Mouse (Mus musculus) brain, embryonic 14.5 days (tissue): ENCODE results near the gene Ptpro. TPM values are rescaled to one million over a fixed set of nuclear protein-coding genes. Genes with fewer than 3 reads are reported as not detected.

Source experiments
- DNase-seq: peaks from one replicate; pipeline ENCODE4 v3.0.0-alpha.2; 2011; ENCODE audit warnings: low read depth
- CTCF ChIP-seq: fragments of 200-500 bp; IDR thresholded peaks from 2 replicates; pipeline ENCODE4 v1.5.1; 2012; ENCODE audit warnings: inconsistent platforms, mild to moderate bottlenecking, moderate library complexity, borderline replicate concordance; ENCODE audit not compliant: insufficient read depth, insufficient read length; ENCODE audit errors: extremely low read depth
- POLR2A ChIP-seq: fragments of 200-500 bp; IDR thresholded peaks from 2 replicates; pipeline ENCODE4 v1.6.1; 2012; ENCODE audit warnings: mild to moderate bottlenecking, inconsistent platforms, borderline replicate concordance; ENCODE audit not compliant: poor library complexity, insufficient read depth, insufficient read length, severe bottlenecking; ENCODE audit errors: extremely low read depth
- polyA plus RNA-seq: library from polyadenylated mRNA; depleted of rRNA; stranded (reverse); fragments of >200 nt; gene quantifications from 2 replicates; pipeline ENCODE4 v1.2.3, GENCODE M21; 2012

Gene Ptpro
- polyA plus RNA-seq, 1 experiment = 60.3 TPM

- peak; percentile 51 for DNase-seq
- TF ChIP-seq POLR2A (no peak), CTCF (no peak)
Observed at GRCm38 (mm10) chr6:137397358-137397757, 145.2 kb downstream of the Ptpro start.

DNA sequence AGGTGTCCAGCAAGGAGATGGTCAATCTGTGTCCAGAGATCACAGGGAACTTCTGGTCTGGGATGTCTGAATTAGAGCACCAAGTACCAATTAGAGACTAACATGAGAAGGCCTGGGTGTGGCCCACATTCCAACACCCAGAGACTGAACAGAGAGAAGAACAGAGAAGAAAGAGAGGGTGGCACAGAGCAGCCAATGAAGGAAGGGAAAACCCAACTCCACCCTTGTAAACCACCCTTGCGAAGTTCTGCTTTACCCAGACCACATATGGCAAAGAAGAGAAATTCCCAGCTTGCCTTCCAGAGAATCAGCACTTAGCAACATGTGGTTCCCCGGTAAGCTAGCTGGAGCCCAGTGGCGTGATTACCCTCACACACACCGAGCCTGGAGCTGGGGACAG, 152.1 kb downstream of the Ptpro start:
- no peak for DNase-seq
- TF ChIP-seq CTCF (no peak), POLR2A (no peak)

DNA sequence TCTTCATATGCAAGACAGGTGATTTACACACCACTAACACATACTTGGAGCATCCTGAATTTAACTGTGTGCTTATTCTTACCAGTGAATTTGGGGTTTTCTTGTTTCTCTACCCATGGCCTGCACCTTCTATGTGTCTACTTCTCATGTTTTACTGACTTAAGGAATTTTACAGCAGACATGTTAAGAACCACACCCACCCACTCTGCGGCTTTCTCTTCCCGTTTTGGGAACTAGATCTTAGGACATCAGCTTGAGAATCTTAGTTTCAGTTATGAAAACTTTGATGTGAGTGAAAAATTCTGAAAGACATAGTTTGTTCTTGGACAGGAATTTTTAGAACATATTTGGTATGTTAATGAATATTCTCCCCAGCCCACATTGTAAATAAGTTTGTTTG, 153.6 kb downstream of the Ptpro start:
- DNase-seq = no peak
- no peak for TF ChIP-seq POLR2A
- no peak for TF ChIP-seq CTCF

DNA sequence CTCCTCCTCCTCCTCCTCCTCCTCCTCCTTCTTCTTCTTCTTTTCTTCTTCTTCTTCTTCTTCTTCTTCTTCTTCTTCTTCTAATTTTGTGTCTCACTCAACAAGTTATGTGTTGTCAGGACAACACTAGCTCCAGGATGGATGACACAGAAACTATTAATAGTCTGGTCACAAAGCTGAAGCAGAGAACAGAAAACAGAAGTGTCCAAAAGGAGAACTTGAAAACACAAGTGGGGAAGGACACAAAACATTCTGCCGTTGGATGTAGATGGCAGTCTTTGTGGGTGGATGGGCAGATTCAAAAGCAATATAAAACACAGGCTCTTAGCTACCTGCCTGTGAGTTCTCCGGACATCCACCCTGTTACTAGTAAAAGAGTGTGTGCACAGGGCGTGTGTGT, 158.4 kb downstream of the Ptpro start:
- no peak for DNase-seq
- TF ChIP-seq POLR2A (no peak), CTCF (no peak)

GRCm38 (mm10) chr6:137411901-137412378, 159.8 kb downstream of the Ptpro start:
- DNase-seq = peak; percentile 91
- TF ChIP-seq CTCF (peak; percentile 38; the same call in 1 of the 2 replicates), POLR2A (no peak)

DNA sequence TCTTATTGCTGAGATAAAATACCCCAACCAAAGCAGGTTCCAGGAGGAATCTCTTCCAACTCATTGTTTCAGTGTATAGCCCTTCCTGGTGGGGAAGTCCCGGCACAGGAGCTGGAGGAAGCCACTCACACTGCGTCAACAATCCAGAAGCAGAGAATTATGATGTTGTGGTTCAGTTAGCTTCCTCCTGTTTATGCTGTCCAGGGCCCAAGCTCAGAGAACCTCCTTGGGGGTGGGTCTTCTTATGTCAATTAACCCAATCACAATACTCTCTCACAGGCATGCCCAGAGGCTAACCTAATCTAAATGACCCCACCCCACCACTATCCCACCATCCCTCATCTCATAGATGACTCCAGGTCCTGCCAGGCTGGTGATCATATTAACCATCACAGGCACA, 160.9 kb downstream of the Ptpro start:
- TF ChIP-seq POLR2A = no peak
- no peak for DNase-seq

DNA sequence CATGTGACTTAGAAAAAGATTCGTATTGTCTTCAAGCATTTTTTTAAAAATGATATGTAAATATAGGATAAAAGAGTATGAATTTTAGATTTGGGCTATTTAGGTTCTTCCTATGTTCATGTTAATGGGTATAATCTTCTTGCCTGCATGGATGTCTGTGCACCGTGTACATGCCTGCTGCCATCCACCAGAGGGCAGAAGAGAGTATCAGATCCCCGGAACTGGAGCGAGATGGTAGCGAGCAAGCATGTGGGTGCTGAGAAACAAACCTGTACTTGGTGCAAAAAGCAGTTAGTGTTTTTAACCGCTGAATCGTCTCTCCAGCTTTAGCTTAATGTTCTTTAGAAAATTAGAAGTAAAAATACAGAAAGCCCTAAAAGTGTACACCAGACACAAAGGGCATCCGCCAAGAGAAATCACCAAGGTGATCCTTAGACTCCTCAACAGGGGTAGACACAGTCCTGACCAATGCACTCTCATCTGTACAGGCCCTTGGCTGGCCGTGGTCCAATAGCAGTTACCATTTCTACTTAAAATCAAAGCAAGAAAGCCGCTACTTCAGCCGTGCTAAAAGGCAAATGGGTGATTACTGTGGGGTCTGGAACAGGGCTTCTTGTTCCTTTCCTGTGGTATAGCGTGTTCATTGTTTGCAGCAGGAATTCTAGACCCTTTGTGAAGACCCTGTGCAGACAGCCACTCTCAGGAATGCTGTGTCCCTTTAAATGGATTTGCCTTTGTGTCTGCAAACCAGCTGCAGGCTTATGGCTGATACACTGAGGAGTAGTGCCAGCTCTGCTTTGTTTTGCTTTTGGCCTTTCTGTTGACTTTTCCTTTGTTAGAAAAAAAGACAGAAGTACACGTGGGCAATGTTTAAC, 162.6 kb downstream of the Ptpro start:
- TF ChIP-seq CTCF = peak; percentile 84
- TF ChIP-seq POLR2A = no peak
- peak; percentile 81 for DNase-seq

DNA sequence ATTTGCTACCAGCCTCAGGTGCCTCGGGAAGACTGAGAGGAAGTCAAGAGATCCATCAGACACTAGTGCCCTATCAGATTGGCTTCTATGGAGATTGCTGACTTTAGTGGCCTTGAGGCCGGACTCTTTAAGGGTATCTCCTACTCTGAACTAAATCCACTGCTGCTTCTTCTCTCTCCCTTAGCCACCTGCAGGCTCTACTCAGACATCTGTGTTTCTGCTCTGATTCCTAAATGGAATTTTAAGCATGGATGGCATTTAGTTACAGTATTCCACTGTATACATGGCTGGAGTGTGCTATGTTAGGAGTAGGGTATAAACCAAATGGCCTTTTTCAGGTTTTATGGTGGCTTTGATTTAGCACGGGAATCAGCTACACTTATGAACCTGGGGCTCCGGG, 170.7 kb downstream of the Ptpro start:
- no peak for TF ChIP-seq CTCF
- TF ChIP-seq POLR2A = no peak

GRCm38 (mm10) chr6:137423830-137424229, 171.7 kb downstream of the Ptpro start:
- no peak for TF ChIP-seq POLR2A
- no peak for TF ChIP-seq CTCF
- no peak for DNase-seq

More for the DNA sequence above, 170.7 kb downstream of the Ptpro start:
- no peak for DNase-seq

GRCm38 (mm10) chr6:137425500-137426432, 173.6 kb downstream of the Ptpro start:
- TF ChIP-seq POLR2A = no peak
- no peak for TF ChIP-seq CTCF
- DNase-seq = peak; percentile 11

- peak; percentile 92 for DNase-seq
- TF ChIP-seq POLR2A (no peak), CTCF (no peak)
Observed at GRCm38 (mm10) chr6:137433521-137434137, 181.5 kb downstream of the Ptpro start.
